Mouse (Mus musculus): ENCODE data around the gene Bcor. TPM values are rescaled to one million over a fixed set of nuclear protein-coding genes. Genes with fewer than 3 reads are reported as not detected.

Bcor gene
- polyA plus RNA-seq, 3 experiments from 2014 or later: 15.1 to 28.3 (median 23.8) TPM

- ATAC-seq: no peak
Observed at GRCm38 (mm10) chrX:12003947-12004346, 156.2 kb downstream of the Bcor start.

- no peak for ATAC-seq
Observed at GRCm38 (mm10) chrX:12003539-12003938, 156.6 kb downstream of the Bcor start.

GRCm38 (mm10) chrX:12003106-12003505 lies 157.0 kb downstream of the Bcor start:
- no peak for ATAC-seq

GRCm38 (mm10) chrX:12002596-12002995 lies 157.6 kb downstream of the Bcor start:
- no peak for ATAC-seq

GRCm38 (mm10) chrX:12001969-12002368 lies 158.2 kb downstream of the Bcor start:
- no peak for ATAC-seq

GRCm38 (mm10) chrX:12001336-12001735 lies 158.8 kb downstream of the Bcor start:
- no peak for ATAC-seq

GRCm38 (mm10) chrX:12000620-12001019 lies 159.5 kb downstream of the Bcor start:
- ATAC-seq: no peak

GRCm38 (mm10) chrX:11999951-12000350 lies 160.2 kb downstream of the Bcor start:
- no peak for ATAC-seq

- peak; percentile 95 for ATAC-seq
Observed at GRCm38 (mm10) chrX:11998934-11999336, 161.2 kb downstream of the Bcor start.

GRCm38 (mm10) chrX:11996891-11997290 lies 163.3 kb downstream of the Bcor start:
- no peak for ATAC-seq

GRCm38 (mm10) chrX:11996489-11996888 lies 163.7 kb downstream of the Bcor start:
- no peak for ATAC-seq

GRCm38 (mm10) chrX:11993641-11994419 lies 166.3 kb downstream of the Bcor start:
- ATAC-seq: no peak

GRCm38 (mm10) chrX:11989471-11989870 lies 170.7 kb downstream of the Bcor start:
- ATAC-seq: no peak

- ATAC-seq: no peak
Observed at GRCm38 (mm10) chrX:11988191-11988896, 171.8 kb downstream of the Bcor start.

- no peak for ATAC-seq
Observed at GRCm38 (mm10) chrX:11987602-11988001, 172.6 kb downstream of the Bcor start.
